Mouse (Mus musculus): ENCODE results near the gene Slc9a3r1. TPM values are rescaled to one million over a fixed set of nuclear protein-coding genes. Genes with fewer than 3 reads are reported as not detected.
A peak's percentile ranks its signal among the peaks of the same experiment; 100 is the strongest.

The Slc9a3r1 gene
- polyA plus RNA-seq, 1 experiment from 2014 or later = 37.8 TPM

GRCm38 (mm10) chr11:115224889-115225288, 61.7 kb downstream of the Slc9a3r1 start:
- Histone ChIP-seq H3K4me1 (peaks cover 78% of the 10 kb centered on the region), H3K27me3 (ENCODE audit: low read depth, poor library complexity, severe bottlenecking) (peaks cover 28% of the 10 kb centered on the region), H3K9me3 (replicated peaks) (no peaks in the 10 kb centered on the region), H3K27ac (replicated peaks) (no peak overlapping the region), H3K4me3 (no peak overlapping the region), H3K36me3 (no peaks in the 10 kb centered on the region)
- peak; percentile 77 for DNase-seq (ENCODE audit: low spot score)
- WGBS = 43% methylated on average over 8 of the region's 8 CpGs

GRCm38 (mm10) chr11:115225301-115225700, 62.2 kb downstream of the Slc9a3r1 start:
- Histone ChIP-seq H3K4me3 (no peak overlapping the region), H3K27me3 (ENCODE audit: low read depth, poor library complexity, severe bottlenecking) (peaks cover 31% of the 10 kb centered on the region), H3K36me3 (no peaks in the 10 kb centered on the region), H3K4me1 (peaks cover 82% of the 10 kb centered on the region), H3K27ac (replicated peaks) (no peak overlapping the region), H3K9me3 (replicated peaks) (no peaks in the 10 kb centered on the region)
- DNase-seq (ENCODE audit: low spot score) = no peak
- 64% methylated on average over 6 of the region's 6 CpGs for WGBS

- peaks cover 41% of the 10 kb centered on the region for H3K27me3 ChIP-seq (ENCODE audit: low read depth, poor library complexity, severe bottlenecking)
- DNase-seq (ENCODE audit: low spot score) = no peak
- no peaks in the 10 kb centered on the region for H3K36me3 ChIP-seq
- peak overlapping the region; percentile 64 for H3K27ac ChIP-seq (replicated peaks)
- 44% methylated on average over 14 of the region's 14 CpGs for WGBS
- no peaks in the 10 kb centered on the region for H3K9me3 ChIP-seq (replicated peaks)
- H3K4me1 ChIP-seq = peaks cover 93% of the 10 kb centered on the region
- no peak overlapping the region for H3K4me3 ChIP-seq
Observed at GRCm38 (mm10) chr11:115226811-115227491, 63.8 kb downstream of the Slc9a3r1 start.

GRCm38 (mm10) chr11:115227640-115228039, 64.5 kb downstream of the Slc9a3r1 start:
- peaks cover 93% of the 10 kb centered on the region for H3K4me1 ChIP-seq
- 21% methylated on average over 12 of the region's 12 CpGs for WGBS
- H3K27me3 ChIP-seq (ENCODE audit: low read depth, poor library complexity, severe bottlenecking) = peaks cover 47% of the 10 kb centered on the region
- no peaks in the 10 kb centered on the region for H3K9me3 ChIP-seq (replicated peaks)
- peak; percentile 45 for DNase-seq (ENCODE audit: low spot score)
- H3K27ac ChIP-seq (replicated peaks) = 0 out of 2 replicates have a peak overlapping the region, but pooled peaks have one; percentile 1
- H3K36me3 ChIP-seq = no peaks in the 10 kb centered on the region
- no peak overlapping the region for H3K4me3 ChIP-seq

- Histone ChIP-seq H3K9me3 (replicated peaks) (no peaks in the 10 kb centered on the region), H3K4me1 (peaks cover 93% of the 10 kb centered on the region), H3K4me3 (no peak overlapping the region), H3K27ac (replicated peaks) (peak overlapping the region; percentile 59; the same call in 1 of the 2 replicates), H3K36me3 (no peaks in the 10 kb centered on the region), H3K27me3 (ENCODE audit: low read depth, poor library complexity, severe bottlenecking) (peaks cover 51% of the 10 kb centered on the region)
- 66% methylated on average over 7 of the region's 7 CpGs for WGBS
- DNase-seq (ENCODE audit: low spot score) = no peak
Observed at GRCm38 (mm10) chr11:115228430-115228829, 65.3 kb downstream of the Slc9a3r1 start.

GRCm38 (mm10) chr11:115229021-115229930, 66.1 kb downstream of the Slc9a3r1 start:
- Histone ChIP-seq H3K36me3 (no peaks in the 10 kb centered on the region), H3K9me3 (replicated peaks) (no peaks in the 10 kb centered on the region), H3K4me1 (peaks cover 94% of the 10 kb centered on the region), H3K27ac (replicated peaks) (peak overlapping the region; percentile 59), H3K4me3 (no peak overlapping the region), H3K27me3 (ENCODE audit: low read depth, poor library complexity, severe bottlenecking) (peaks cover 52% of the 10 kb centered on the region)
- WGBS = 46% methylated on average over 15 of the region's 15 CpGs
- DNase-seq (ENCODE audit: low spot score) = no peak

Other genes with a start within 250 kb of the Slc9a3r1 start
- gene Cd300lb, start 229.0 kb upstream of the Slc9a3r1 start, polyA plus RNA-seq (2016; fragmentation: Nextera tagmentation; extraction: Ambion mirVana) = 0.05 TPM in 1 of 2 replicates, not detected in the other
- gene Cd300c, start 194.2 kb upstream of the Slc9a3r1 start, polyA plus RNA-seq (2016; fragmentation: Nextera tagmentation; extraction: Ambion mirVana) = not detected in 2 replicates
- gene Cd300ld, start 173.4 kb upstream of the Slc9a3r1 start, polyA plus RNA-seq (2016; fragmentation: Nextera tagmentation; extraction: Ambion mirVana) = 0.10 TPM in 2 replicates
- gene Cd300c2, start 161.5 kb upstream of the Slc9a3r1 start, polyA plus RNA-seq (2016; fragmentation: Nextera tagmentation; extraction: Ambion mirVana) = 0.56 and 0.71 TPM in 2 replicates
- not detected in 2 replicates for gene Cd300ld2, start 147.1 kb upstream of the Slc9a3r1 start, polyA plus RNA-seq (2016; fragmentation: Nextera tagmentation; extraction: Ambion mirVana)
- not detected in 2 replicates for gene Cd300ld4, start 136.3 kb upstream of the Slc9a3r1 start, polyA plus RNA-seq (2016; fragmentation: Nextera tagmentation; extraction: Ambion mirVana)
- not detected in 2 replicates for gene Cd300ld5, start 125.6 kb upstream of the Slc9a3r1 start, polyA plus RNA-seq (2016; fragmentation: Nextera tagmentation; extraction: Ambion mirVana)
- not detected in 2 replicates for gene Cd300ld3, start 114.9 kb upstream of the Slc9a3r1 start, polyA plus RNA-seq (2016; fragmentation: Nextera tagmentation; extraction: Ambion mirVana)
- not detected in 2 replicates for gene Cd300e, start 101.2 kb upstream of the Slc9a3r1 start, polyA plus RNA-seq (2016; fragmentation: Nextera tagmentation; extraction: Ambion mirVana)
- 0.49 and 1.1 TPM in 2 replicates for gene Rab37, start 71.9 kb upstream of the Slc9a3r1 start, polyA plus RNA-seq (2016; fragmentation: Nextera tagmentation; extraction: Ambion mirVana)
- 0.21 TPM in 1 of 2 replicates, not detected in the other for gene Cd300lf, start 29.3 kb upstream of the Slc9a3r1 start, polyA plus RNA-seq (2016; fragmentation: Nextera tagmentation; extraction: Ambion mirVana)
- gene Tmem104, start 24.1 kb downstream of the Slc9a3r1 start, polyA plus RNA-seq (2016; fragmentation: Nextera tagmentation; extraction: Ambion mirVana) = 7.1 and 11.3 TPM in 2 replicates
- gene Nat9, start 24.5 kb downstream of the Slc9a3r1 start, polyA plus RNA-seq (2016; fragmentation: Nextera tagmentation; extraction: Ambion mirVana) = 17.8 and 19.5 TPM in 2 replicates
- 0.02 and 0.06 TPM in 2 replicates for gene Grin2c, start 103.9 kb downstream of the Slc9a3r1 start, polyA plus RNA-seq (2016; fragmentation: Nextera tagmentation; extraction: Ambion mirVana)
- 16.7 and 19.8 TPM in 2 replicates for gene Fdxr, start 113.7 kb downstream of the Slc9a3r1 start, polyA plus RNA-seq (2016; fragmentation: Nextera tagmentation; extraction: Ambion mirVana)
- gene Fads6, start 134.3 kb downstream of the Slc9a3r1 start, polyA plus RNA-seq (2016; fragmentation: Nextera tagmentation; extraction: Ambion mirVana) = 0.22 and 0.37 TPM in 2 replicates
- not detected in 2 replicates for gene Otop2, start 143.8 kb downstream of the Slc9a3r1 start, polyA plus RNA-seq (2016; fragmentation: Nextera tagmentation; extraction: Ambion mirVana)
- not detected in 2 replicates for gene Ush1g, start 158.7 kb downstream of the Slc9a3r1 start, polyA plus RNA-seq (2016; fragmentation: Nextera tagmentation; extraction: Ambion mirVana)
- gene Otop3, start 171.4 kb downstream of the Slc9a3r1 start, polyA plus RNA-seq (2016; fragmentation: Nextera tagmentation; extraction: Ambion mirVana) = 0.37 and 0.42 TPM in 2 replicates
- gene Hid1, start 204.4 kb downstream of the Slc9a3r1 start, polyA plus RNA-seq (2016; fragmentation: Nextera tagmentation; extraction: Ambion mirVana) = 12.1 and 18.1 TPM in 2 replicates
- 16.1 and 19.7 TPM in 2 replicates for gene Cdr2l, start 218.6 kb downstream of the Slc9a3r1 start, polyA plus RNA-seq (2016; fragmentation: Nextera tagmentation; extraction: Ambion mirVana)
- 256 and 270 TPM in 2 replicates for gene Mrpl58, start 240.4 kb downstream of the Slc9a3r1 start, polyA plus RNA-seq (2016; fragmentation: Nextera tagmentation; extraction: Ambion mirVana)

Data from midbrain, embryonic 10.5 days (tissue).